Mouse (Mus musculus) common myeloid progenitor, adult 5-6 weeks (primary cell): ENCODE data around the gene Mex3d. TPM values are rescaled to one million over a fixed set of nuclear protein-coding genes. Genes with fewer than 3 reads are reported as not detected.

Experiments
- ATAC-seq: replicated peaks from 2 replicates; pipeline ENCODE4 v1.8.0; 2016; ENCODE audit warnings: low read depth, mild to moderate bottlenecking, moderate TSS enrichment, inconsistent platforms; ENCODE audit not compliant: poor library complexity, severe bottlenecking
- total RNA-seq: library from RNA; stranded (forward); fragments of 200-1000, 187-1606 nt; gene quantifications from 2 replicates; pipeline ENCODE4 v1.2.3, GENCODE M21; 2017

Gene Mex3d
- total RNA-seq, 1 experiment from 2014 or later, result 9.5 TPM

DNA sequence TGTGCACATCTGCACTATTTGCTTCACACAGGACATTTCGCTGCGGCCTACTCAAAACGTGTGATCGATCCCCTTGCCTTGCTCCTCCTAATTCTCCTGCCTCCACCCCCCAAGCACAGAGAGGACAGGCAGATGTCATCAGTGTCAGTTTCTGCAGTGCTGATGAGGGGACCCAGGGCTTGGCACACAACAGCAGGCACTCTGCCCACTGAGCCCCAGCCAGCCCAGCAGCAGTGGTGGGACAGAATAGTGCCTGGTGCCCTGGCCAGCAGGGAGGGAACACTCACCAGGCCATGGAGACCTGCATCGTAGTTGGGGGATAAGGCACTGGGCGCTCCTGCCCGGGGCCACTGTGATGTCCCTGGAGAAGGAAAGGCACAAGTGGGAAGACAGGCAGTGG lies 28.1 kb upstream of the Mex3d start:
- no peak for ATAC-seq

- ATAC-seq, result no peak
Observed at GRCm38 (mm10) chr10:80412656-80413541, 25.4 kb upstream of the Mex3d start.

GRCm38 (mm10) chr10:80407924-80408323 lies 20.5 kb upstream of the Mex3d start:
- no peak for ATAC-seq

GRCm38 (mm10) chr10:80406684-80407501 lies 19.4 kb upstream of the Mex3d start, which contains the start of gene Uqcr11:
TSS of gene Uqcr11 (minus strand) at chr10:80406830.
- ATAC-seq, result peak; percentile 89

DNA sequence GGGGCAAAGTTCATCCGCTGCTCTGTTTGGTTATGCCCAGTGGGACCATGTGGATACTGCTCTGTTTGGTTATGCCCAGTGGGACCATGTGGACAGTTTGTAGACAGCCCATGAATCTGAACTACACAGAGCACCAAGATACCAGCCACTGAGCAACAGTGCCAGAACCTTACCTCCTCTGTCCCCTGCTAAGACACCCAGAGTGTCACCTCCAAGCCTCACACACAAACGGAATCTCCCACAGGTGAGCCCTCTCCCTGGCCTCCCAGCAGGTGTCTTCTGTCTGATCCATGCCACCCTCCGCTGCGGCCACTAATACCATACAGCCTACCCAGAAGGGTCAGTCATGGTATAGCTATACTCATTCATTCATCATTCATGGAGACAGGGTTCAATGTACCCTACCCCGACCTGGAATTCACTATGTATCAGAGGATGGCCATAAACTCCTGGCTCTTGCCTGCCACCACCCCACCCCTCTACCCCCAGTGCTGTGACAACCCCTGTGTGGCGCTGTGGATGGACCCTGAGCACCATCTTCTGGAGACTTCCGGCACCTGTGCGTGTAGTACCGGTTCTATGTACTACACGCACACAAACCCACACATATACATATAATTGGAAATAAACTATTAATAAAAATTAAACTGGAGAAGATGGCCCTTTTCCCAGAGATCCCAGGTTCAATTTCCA lies 18.2 kb upstream of the Mex3d start:
- ATAC-seq, result no peak

GRCm38 (mm10) chr10:80403044-80403692 lies 15.7 kb upstream of the Mex3d start:
- no peak for ATAC-seq

GRCm38 (mm10) chr10:80400704-80401161 lies 13.3 kb upstream of the Mex3d start:
- no peak for ATAC-seq

GRCm38 (mm10) chr10:80399973-80400703 lies 12.7 kb upstream of the Mex3d start:
- ATAC-seq, result no peak

DNA sequence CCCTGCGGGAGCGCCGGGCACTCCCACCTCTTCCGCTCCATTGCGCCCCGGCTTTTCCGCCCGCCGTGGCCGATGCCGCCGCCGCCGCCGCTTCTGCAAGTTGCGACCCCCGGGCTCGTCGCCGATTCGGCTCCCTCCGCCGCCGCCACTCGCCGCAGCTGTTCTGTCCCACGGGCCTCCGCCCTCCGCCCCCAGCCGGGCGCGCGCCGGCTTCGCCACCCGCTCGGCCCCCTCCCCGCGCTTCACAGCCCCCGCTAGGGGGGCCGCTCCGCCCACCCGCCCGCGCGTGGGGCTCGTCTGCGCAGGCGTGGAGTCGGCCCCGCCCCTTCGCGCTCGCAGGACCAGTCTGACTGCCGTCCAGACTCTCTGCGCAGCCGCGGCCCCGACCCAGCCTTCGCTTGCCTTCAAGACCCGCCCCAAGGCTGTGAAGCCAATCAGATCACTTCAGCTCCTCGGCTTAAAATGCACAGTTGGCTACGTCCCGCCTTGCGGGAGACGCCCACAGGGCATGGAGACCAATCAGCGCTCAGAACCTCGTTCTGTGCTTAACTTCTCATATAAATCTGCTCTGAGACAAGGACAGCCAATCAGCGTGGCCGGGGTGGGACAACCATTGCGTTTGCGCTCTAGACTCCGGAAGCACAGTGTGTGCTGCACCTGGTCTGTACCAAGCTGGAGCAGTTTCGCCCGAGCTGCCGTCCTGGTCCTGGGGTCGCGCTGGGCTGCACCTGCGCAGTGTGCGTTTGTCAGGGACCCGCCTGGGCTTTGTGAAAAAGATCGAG lies 11.9 kb upstream of the Mex3d start, which contains the start of gene Mbd3:
TSS of gene Mbd3 (minus strand) at position 360 of the 782 bp plus-strand sequence.
- peak; percentile 90 for ATAC-seq

- ATAC-seq, result peak; percentile 56
Observed at GRCm38 (mm10) chr10:80398719-80399190, 11.3 kb upstream of the Mex3d start.

GRCm38 (mm10) chr10:80398174-80398535 lies 10.7 kb upstream of the Mex3d start:
- no peak for ATAC-seq

GRCm38 (mm10) chr10:80397524-80398173 lies 10.2 kb upstream of the Mex3d start:
- no peak for ATAC-seq

- ATAC-seq, result no peak
Observed at GRCm38 (mm10) chr10:80396822-80397523, 9.5 kb upstream of the Mex3d start.

- ATAC-seq, result no peak
Observed at GRCm38 (mm10) chr10:80395025-80395627, 7.7 kb upstream of the Mex3d start.

DNA sequence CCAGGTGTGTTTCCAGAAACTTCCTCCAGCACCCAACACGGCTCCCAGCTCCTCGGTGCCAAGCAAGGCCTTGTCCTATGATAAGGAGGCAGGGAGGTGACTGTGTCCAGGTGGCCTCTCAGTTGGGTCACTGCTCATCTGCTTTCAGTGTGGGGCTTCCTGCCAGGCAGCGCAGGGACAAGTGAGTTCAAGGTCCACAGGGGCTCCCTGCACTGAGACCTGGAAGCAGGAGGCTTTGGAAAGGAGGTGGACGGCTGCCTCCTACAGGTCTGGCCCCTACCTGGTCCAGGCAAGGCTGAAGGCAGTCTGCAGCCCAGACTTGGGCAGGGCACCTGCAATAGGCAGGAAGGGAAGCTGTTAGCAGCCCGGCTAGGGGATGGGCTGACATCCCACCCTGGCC lies 5.2 kb upstream of the Mex3d start:
- no peak for ATAC-seq

DNA sequence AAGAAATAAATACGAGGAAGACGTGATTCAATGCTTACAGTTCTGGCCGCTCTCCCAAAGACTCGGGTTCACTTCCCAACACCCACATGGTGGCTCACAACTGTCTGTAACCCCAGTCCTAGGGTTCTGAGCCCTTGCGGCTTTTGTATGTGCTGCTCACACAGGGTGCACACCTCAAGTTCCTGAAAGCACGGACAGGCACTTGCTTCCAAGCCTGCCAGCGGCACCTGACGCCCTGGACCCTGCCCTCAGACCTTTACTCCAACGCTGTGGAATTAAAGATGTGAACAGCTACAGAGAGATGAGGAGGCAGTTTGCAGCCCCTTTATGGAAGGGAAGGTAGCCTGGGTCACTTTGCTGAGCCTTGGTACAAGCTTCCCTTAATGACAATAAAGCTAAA lies 3.2 kb upstream of the Mex3d start:
- no peak for ATAC-seq

DNA sequence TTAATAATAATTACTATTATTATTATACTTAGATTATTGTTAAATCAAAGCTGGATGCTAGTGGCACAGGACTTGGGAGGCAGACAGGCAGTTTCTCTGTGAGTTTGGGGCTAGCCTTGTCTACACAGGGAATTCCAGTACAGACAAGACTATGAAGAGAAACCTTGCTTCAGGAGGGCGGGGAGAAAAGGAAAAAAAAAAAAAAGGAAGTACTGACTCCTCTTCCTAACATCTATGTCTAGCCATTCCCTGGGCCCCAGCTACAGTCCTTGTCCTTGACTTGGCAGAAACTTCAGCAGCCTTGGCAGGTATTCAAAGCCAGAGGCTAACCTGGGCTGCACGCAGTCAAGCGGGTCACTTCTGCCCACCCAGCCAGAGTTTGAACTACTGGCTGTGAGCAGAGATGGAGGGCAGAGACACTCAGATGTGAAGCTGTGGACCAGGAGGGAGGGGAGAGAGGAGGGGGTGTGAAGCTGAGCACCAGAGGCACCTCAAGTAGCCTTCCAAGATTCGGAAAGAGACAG lies 1.8 kb upstream of the Mex3d start:
- no peak for ATAC-seq
